Mouse (Mus musculus) neutrophil, adult 5-6 weeks (primary cell): ENCODE measurements around the gene Mrps15. TPM values are rescaled to one million over a fixed set of nuclear protein-coding genes. Genes with fewer than 3 reads are reported as not detected.
A peak's percentile ranks its signal among the peaks of the same experiment; 100 is the strongest.

Experiments used
- ATAC-seq: fragments of 151-379, 151-347 bp; 2 replicates; pipeline ENCODE4 v1.8.0; 2017; ENCODE audit warnings: mild to moderate bottlenecking, moderate TSS enrichment; ENCODE audit not compliant: insufficient number of reproducible peaks, poor library complexity, low FRiP score, severe bottlenecking; ENCODE audit errors: extremely low read depth
- total RNA-seq: library from RNA; stranded (forward); fragments of 200-1000 nt; gene quantifications from 2 replicates; pipeline ENCODE4 v1.2.3, GENCODE M21; 2017

The Mrps15 gene
- total RNA-seq, result 55.0 and 61.3 TPM in 2 replicates

DNA sequence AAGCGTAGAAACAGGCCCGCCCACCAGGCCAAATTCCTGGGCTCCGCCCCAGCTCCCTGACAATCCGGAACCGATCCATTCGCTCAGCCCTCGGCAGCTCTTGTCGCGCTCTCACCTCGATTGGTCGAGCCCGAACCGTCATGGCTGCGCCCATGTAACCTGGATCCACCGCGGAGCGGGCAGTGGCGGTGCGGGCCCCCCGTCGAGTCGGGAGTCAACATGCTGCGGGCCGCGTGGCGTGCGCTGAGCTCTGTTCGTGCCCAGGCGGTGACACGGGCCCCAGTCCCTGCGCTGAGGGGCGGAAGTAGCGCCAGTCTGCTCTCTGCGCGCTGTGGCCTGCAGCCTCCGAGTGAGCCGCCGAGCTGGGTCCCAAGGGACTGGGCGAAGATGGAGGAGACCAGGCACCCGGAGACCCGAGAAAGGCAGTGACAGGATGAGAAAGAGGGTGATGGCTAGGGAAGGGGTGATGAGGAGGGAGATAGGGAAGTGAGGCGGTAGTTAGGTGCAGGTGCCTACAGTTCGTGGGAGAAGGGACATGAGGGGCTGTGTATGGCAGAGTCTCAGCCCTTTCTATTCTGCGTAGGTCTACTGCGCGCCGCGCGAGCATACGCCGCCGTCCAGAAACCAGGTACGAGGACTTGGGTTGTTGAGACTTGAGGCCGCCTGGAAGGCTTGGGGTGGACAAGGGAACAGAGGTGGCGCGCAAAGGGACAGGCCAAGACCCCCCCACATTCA is at the start of gene Mrps15:
Gene Mrps15 (plus strand): TSS at position 75 of the 735 bp plus-strand sequence.
- peak; percentile 72 for ATAC-seq

DNA sequence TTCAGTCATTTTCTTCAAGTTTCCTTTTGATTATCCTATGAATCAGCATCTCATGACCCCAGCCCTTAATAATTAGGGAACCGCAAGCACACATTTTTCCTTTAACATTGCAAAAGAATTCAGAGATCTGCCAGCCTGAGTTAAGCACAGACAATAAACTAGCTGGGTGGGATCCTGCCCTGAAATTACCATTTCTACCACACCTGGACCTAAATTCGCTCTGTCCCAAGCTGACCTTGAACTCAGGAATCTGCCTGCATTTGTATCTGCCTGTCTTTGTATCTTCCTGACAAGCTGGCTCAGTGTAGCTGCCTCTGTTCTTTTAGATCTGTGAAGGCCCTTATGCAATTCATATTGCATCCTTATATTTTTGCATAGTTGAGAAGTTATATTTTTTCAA is 48.9 kb upstream of the Mrps15 start:
- no peak for ATAC-seq

DNA sequence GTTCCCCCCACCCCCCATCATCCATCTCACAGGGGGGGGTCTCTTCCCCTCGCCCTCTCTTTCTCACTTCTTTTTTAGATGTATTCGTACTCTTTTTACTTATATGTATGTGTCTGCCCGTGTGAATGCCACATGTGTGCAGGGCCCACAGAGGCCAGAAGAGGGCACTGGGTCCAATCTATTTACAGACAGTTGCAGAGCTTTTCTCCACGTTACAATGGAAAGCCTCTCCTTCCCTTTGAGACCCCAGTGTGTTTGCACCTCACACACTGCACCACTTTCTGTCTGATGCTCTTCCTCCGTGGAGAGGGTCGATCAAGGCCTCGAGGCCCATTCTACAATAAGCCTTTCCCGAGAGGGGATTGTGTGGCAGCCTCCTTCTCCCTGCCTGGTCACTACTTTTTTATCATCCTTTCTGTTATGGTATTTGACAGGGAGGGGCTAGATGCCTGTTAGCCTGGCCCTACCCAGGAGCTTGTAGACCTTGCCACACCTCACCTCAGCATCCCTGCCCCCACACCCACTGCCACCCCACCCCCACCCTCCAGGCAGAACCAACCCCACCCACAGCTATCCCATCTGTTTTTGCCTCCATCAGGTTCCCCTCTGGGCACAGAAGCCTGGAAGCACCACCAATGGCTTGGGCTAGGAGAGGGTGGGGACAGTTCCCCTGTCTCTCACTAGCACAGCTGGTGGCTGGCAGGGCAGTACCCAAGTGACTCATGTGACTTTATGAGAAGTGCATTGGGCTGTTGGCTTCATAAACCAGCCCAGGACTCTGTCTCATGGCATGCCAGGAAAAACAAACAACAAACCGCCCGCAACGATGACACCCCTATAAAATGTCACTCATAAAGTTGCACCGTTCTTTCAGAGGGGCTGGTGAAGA is 45.2 kb upstream of the Mrps15 start:
- peak; percentile 22; the same call in 1 of the 2 replicates for ATAC-seq

DNA sequence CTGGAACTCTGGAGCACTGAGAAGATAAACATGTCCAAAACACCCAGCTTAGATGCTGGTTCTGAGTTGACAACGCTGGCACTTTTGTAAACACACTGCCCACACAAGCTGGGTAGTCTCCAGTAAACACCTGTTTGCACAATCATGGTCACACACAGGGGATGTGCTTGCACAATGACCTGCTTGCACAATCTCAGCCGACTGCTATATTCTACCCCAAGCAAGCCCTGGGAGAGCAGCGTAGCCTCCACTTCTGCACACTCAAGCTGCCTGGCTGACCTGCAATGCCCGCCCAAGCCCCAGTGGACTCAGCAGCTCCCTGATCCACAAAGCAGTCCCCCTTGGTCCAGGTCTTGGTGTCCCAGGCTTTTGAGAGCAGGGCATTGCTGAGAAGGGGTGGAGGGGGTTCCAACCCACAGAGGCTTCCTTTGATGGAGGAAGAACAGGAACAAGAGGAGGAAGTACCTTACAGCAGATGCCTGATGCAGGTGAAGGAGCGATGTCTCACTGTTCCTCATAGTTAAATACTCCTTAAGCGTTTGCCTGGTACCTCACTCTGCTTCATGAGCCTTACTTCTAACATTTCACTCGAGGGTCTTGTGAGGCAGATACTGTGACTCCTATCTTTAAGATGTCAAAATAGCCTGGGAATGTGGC is 28.9 kb upstream of the Mrps15 start:
- peak; percentile 78 for ATAC-seq

DNA sequence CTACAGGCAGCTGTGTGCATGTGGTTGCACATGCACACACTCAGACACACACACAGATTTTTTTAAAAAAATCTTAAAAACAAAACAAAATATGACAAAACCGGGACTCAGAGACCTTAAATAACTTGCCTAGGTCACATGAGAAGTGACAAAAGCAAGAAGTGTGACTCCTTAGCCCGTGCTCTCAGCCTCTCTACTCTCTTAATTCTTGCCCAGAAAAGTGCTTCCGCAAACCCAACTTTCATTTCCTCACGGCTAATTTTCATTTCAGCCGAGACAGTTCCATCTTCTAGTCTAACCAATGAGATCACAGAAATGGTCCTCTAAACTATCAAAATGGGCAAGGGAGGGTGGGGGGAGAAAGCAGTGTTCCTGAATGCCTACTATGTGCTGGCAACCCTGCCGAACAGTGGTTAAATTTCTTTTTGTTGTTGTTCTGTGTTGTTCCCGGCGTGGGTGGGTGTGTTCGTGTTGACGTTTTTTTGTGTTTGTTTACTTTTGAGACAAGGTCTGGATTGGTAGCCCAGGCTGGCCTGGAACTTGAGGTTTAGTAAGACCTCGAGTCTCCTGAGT is 27.7 kb upstream of the Mrps15 start:
- peak; percentile 43 for ATAC-seq

DNA sequence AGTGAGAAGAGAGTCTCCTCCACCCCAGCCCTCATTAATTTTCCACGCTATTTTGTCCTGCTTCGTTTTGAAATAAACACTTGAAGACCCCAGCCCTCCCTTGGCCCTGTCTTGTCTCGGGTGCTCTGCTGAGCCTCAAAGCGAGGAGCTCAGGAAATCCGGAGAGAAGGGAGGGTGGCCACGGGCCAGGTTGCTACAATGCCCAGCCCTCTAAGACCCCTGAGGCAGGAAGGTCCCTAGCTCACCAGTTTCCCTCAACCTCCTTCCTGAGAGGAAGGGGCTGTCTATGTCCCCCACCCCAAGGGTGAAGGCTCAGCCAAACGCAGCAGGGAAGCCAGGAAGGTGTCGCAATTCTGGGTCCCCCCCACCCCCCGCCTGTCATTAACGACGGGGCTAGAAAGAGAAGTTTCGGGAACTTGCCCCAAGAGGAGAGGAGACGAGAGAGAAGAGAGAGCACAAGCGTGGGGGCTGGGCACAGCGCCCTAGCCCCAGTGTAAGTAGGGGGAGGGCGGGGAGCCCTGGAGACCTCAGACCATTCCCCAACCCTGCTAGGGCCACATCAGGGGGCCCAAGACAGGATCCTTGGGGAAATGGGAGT is 22.3 kb upstream of the Mrps15 start, which contains the start of gene Csf3r:
Gene Csf3r (plus strand): TSS at position 248 of the 598 bp plus-strand sequence.
- peak; percentile 59 for ATAC-seq

DNA sequence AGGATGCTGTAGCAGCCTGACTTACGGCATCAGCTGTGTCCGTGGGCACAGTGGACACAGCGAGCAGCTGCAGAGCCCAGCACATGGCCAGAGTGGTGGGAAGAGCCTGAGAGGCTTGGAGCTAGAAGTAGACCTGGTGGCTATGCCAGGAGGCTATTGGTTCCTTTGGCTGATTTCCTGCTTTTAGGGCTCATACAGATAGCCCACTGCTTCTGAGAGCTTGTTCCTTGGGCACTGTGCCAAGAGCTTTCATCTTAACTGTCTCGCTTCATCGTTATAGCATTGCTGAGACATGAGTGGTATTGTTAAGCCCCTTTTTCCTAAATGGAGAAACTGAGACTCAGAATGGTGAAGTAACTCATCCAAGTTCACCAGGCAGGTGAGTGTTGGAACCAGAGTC is 20.9 kb upstream of the Mrps15 start:
- ATAC-seq, result no peak

DNA sequence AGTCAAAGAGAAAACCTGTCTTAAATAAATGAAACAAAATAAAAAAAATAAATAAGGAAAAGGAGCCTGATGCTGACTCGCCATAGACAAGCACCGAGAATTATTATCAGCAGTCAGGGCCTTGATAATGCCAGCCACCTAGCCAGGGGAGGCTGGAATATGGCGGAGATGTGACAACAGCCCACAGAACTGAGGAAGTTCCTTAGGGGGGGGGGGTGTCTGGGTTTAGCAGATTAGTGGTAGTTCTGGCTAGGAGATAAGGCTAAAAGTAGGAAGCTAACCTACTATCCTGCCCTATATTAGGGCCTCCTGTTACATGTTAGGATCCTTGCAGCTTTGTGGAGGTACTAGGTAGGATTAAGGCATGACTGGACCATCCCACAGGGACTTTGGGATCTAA is 18.7 kb upstream of the Mrps15 start:
- no peak for ATAC-seq

DNA sequence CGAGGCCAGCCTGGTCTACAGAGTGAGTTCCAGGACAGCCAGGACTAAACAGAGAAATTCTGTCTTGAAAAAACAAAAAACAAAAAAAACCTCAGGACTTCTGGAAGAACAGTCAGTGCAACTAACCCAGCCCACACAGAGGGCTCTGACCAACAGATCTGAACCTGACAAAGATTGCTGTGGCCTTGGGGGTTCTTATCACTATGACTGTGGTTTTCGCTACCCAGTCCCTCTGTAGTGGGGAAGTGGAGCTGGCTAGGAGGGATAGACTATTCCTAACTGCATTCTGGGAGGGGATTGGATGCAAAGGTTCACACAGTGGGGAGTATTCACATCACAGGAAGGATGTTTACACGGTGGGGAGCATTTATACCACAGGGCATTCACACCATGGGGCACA is 17.7 kb upstream of the Mrps15 start:
- ATAC-seq, result no peak

DNA sequence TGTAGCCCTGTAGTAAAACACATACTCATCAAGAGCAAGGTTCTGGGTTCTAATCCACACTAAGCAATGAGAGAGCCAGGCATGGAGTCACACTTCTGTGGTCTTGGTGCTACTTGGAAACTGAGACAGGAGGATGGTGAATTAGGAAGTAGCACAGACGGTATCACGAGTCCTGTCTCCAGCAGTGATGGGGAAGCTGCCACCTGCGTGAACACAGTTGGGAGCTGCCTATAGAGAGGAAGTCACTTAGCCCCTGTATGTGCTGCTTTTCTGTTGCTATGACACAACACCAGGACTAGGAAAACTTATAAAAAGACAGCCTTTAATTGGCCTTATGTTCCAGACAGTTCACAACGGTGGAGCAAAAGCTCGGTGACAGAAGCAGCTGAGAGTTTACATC is 16.0 kb upstream of the Mrps15 start:
- peak; percentile 59 for ATAC-seq

DNA sequence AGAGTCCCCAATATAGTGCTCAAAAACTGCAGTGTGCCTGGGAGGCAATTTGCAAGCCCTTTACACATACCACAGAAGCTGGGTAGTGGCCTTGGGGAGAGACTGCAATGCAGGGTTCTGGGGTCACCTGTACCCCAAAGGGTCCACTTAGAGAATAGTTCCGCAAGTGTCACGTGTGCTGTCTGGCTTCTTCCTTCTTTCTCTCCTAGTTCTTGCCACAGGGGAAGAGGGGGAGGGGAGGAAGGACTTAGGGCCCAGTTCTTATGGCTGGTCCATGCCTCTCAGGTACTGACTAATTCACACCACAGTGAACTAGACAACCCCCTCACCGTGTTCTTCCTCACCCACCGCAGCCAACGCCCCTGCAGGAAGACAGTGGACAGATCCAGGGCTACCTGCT is 11.3 kb upstream of the Mrps15 start:
- ATAC-seq, result 0 out of 2 replicates have a peak, but pooled peaks have one; percentile 13

DNA sequence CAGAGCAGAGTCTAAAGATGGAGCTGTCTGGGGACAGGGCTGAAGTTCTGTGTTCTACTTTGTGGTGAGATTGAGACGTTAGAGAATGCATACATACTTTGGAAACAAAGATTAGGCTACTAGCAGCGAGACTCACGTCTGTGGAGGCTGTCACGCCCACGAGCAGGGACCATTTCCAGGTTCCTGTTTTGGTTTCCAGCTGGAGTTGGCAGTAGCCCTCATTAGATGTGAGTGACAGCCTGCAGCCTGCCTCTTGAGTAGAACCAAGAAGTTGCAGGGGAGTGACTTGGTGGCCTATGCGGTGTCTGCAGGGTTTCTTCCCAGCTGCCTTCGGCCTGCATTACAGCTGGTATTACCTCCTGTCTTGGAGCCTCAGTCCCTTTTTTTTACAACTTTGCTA is 4.9 kb downstream of the Mrps15 start:
- no peak for ATAC-seq

DNA sequence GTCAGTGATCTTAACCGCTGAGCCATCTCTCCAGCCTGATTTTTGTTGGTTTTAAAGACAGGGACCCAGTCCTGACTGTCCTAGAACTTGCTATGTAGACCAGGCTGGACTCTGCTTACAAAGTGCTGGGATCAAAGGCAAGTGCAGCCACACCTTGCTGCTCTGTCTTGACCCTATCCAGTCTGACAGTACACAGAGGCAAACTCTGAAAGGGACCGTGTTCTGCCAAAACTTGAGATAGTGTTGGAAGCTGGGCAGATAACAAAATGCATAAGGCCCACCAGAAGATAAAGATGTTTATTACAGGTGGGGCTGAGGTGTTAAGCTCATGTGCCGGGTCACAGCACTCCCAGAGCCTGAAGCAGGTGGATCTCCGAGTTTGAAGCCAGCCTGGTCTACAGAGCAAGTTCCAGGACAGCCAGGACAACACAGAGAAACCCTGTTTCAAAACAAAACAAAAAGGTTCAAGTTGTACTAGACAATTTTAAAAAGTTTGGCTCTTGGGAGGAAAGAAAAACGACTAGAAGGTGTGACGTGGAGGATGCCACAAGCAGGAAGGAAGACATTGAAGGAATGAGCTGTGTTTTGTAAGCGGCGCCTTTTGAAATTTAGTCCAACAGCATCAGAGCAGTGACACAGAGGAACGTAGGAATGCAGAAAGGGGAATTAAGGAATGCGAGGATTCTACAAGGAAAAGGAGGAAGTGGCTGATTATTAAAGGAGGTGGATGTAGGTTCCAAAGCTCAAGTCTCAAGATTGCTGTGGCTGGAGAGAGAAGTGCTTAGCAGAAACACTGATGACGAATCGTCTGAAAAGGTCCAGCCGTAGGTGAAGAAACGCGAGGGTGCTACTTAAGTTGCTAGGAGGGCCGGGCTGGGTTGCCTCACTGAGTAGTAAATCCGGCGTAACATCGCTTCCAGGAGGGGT is 10.7 kb downstream of the Mrps15 start:
- ATAC-seq, result 0 out of 2 replicates have a peak, but pooled peaks have one; percentile 8

DNA sequence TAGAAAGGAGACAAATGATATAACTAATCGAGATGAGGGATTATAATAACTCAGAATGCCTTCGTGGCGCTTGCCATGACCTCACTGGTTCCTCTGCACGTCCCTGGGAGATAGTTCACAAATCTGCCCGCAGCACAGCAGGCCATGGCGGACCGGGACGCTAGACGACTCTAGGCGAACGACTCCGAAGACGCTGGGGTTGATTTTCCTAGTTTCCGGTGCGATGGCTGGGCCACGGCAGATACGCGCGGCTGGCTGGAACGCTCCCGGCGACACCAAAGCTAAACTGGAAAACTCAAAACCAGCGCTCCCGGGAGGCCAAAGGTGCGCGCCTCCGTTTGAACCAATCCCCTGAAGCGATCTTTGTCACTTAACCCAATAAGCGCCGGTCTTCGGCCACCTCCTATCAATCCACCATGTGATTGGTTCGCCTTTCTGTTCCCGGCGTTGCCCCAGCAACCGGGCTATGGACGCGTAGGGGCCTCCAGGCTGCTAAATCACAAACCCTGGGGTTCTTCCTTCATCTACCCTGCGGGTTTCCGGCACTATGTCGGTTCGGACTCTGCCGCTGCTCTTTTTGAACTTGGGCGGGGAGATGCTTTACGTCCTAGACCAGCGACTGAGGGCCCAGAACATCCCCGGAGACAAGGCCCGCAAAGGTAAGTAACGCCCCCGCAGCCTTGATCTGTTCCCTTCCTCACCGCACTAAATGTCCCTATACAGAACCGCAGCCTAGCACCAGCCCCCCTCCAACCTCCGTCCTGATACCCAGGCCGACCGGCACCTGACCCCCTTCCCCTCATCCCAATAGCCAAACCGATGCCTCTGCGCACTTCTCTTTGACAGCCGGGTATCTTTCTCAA is 11.6 kb downstream of the Mrps15 start, which contains the start of gene Oscp1:
Gene Oscp1 (plus strand): TSS at position 432 of the 863 bp plus-strand sequence.
- peak; percentile 91 for ATAC-seq

DNA sequence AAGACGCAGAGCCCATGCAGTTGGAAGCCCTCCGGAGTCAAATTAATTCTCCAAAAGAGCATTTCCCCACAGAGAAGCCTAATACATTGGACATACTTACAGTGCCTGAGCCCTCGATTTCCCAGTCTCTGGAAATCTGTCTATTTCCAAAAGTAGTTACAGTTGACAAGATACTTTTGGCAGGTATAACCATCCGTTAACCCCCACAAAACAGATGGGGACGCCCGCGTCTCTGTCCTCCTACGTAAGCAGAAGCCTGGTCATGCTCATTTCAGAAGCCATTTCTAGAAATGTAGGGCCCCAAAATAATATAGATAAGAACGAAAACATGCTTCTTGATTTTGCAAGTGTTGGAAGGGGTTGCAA is 12.3 kb downstream of the Mrps15 start:
- no peak for ATAC-seq

DNA sequence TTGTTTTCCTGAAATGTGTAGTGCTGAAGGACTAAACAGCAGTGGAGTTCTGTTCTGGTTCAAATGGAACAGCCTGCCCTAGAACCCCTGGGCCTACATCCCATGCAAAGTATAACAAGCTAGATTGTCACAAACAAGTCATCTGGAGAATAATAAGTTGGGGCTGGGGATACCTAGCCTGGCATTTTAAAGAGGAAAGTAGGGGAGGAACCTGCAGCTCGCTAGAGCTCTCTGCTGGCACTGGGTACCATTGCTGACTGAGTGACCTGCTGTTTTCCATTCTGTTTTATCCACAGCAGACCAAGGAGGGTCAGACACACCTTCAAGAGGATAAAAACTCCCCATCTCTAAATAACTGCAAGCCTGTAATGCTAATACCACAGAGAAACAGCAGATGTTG is 16.1 kb downstream of the Mrps15 start:
- no peak for ATAC-seq

DNA sequence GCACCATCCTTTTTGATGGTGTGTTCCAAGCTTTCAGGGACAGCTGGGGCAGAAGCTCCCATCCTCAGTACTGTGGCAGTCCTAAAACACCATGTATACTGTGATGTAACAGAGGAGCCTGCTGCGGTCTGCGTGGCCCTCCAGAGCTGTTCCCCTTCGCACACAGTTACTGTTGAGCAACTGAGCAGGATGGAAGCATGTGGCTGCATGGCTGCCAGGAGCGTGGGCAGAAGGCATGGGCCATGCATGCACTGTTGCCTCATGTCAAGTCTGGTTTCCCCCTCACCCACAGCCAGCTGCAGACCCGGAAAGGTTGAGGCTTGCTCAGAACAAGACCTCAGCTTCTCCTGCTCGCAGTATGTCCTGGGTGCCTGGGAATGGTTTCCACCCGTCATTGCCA is 18.5 kb downstream of the Mrps15 start:
- peak; percentile 50; the same call in 1 of the 2 replicates for ATAC-seq
